Mouse (Mus musculus) hindbrain, postnatal 0 days (tissue): ENCODE data around the gene Pdk1. TPM values are rescaled to one million over a fixed set of nuclear protein-coding genes. Genes with fewer than 3 reads are reported as not detected.
"Not testable (repeated sequence)": the region's sequence is repeated elsewhere in the genome, so short reads cannot be mapped to it uniquely, and the experiment has no call there.

Source experiments
- ATAC-seq: fragments of 200-750 bp; cut with Nextera tagmentation; 2 replicates; pipeline ENCODE4 v1.8.0; 2017; ENCODE audit warnings: mild to moderate bottlenecking, moderate TSS enrichment, moderate library complexity
- DNase-seq: peaks from one replicate; pipeline ENCODE4 v3.0.0-alpha.2; 2015; ENCODE audit warnings: low spot score
- H3K27ac ChIP-seq: fragments of 300-500 bp; sonication (generic); 2 replicates; pipeline ENCODE4 v1.5.1; 2014; ENCODE audit warnings: mild to moderate bottlenecking
- H3K27me3 ChIP-seq: fragments of 300-500 bp; sonication (generic); 2 replicates; pipeline ENCODE4 v1.6.1; 2014; ENCODE audit warnings: low read length, mixed read lengths; ENCODE audit not compliant: insufficient read depth
- H3K36me3 ChIP-seq: fragments of 300-500 bp; sonication (generic); 2 replicates; pipeline ENCODE4 v1.6.1; 2014; ENCODE audit warnings: low read length, mixed read lengths; ENCODE audit not compliant: insufficient read depth
- H3K4me1 ChIP-seq: fragments of 300-500 bp; sonication (generic); 2 replicates; pipeline ENCODE4 v1.6.1; 2014; ENCODE audit warnings: antibody characterized with exemption, low read length, mixed read lengths; ENCODE audit not compliant: insufficient read depth
- H3K4me2 ChIP-seq: fragments of 300-500 bp; sonication (generic); 2 replicates; pipeline ENCODE4 v1.6.1; 2014; ENCODE audit warnings: low read depth, mild to moderate bottlenecking, low read length, moderate library complexity, mixed read lengths
- H3K4me3 ChIP-seq: fragments of 300-500 bp; sonication (generic); 2 replicates; pipeline ENCODE4 v1.5.1; 2014; ENCODE audit warnings: low read length
- H3K9ac ChIP-seq: fragments of 300-500 bp; sonication (generic); replicated peaks from 2 replicates; pipeline ENCODE4 v1.6.1; 2014; ENCODE audit warnings: mild to moderate bottlenecking, low read length, moderate library complexity, mixed read lengths
- H3K9me3 ChIP-seq: fragments of 300-500 bp; sonication (generic); 2 replicates; pipeline ENCODE4 v1.6.1; 2016; ENCODE audit warnings: low read length, mixed read lengths
- CTCF ChIP-seq: IDR thresholded peaks from 2 replicates; pipeline ENCODE4 v1.5.1; 2016; ENCODE audit warnings: antibody characterized with exemption, control low read depth, low read depth
- WGBS: fragments of 180-500 bp; shearing (Covaris S2); extraction: QIAGEN DNeasy Blood & Tissue Kit; methylation state at CpG from one replicate; pipeline ENCODE4 v1.1.7; 2014; 5-methylcytosine and 5-hydroxymethylcytosine counted together
- polyA plus RNA-seq: library from polyadenylated mRNA; unstranded; fragments of >200 nt; fragmentation: Nextera tagmentation; extraction: Ambion mirVana; gene quantifications from 2 replicates; pipeline ENCODE4 v1.2.1, GENCODE M21; 2015
- total RNA-seq: library from RNA; depleted of rRNA; stranded (reverse); fragments of >200 nt; gene quantifications from 2 replicates; pipeline ENCODE4 v1.2.3, GENCODE M21; 2014

Gene Pdk1
- total and polyA plus RNA-seq, 2 experiments from 2014 or later, result 19.7 to 53.4 TPM

DNA sequence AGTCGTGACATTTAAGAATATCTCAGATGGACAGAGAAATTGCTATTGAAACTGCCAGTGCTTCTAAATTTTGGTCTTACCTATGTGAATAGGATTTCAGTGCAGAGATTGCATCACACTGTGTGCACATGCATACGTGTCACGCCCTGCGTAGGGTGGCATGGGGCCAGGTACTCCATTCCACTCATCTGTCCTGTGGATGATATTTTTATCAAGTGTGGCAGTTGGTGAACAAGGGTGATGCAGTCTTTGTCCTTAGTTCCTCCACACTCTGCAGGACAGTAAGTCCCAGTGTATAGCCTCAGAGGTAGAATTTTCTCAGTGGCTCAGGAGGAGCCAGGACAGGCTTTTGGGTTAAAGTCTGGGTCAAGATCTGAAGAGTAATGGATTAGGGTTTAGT lies 36.8 kb upstream of the Pdk1 start:
- H3K4me1 ChIP-seq, result no peaks in the 10 kb centered on the region
- no peaks in the 10 kb centered on the region; the same call in 1 of the 2 replicates for H3K36me3 ChIP-seq
- no peak overlapping the region for H3K4me3 ChIP-seq
- no peak for TF ChIP-seq CTCF
- H3K9ac ChIP-seq, result no peak overlapping the region
- H3K27me3 ChIP-seq, result no peaks in the 10 kb centered on the region
- 93% methylated on average over 4 of the region's 4 CpGs for WGBS
- H3K27ac ChIP-seq, result no peak overlapping the region
- DNase-seq (no peak), ATAC-seq (no peak)
- no peak overlapping the region for H3K4me2 ChIP-seq
- no peaks in the 10 kb centered on the region for H3K9me3 ChIP-seq

GRCm38 (mm10) chr2:71837261-71837660 lies 35.8 kb upstream of the Pdk1 start:
- DNase-seq, result no peak
- Histone ChIP-seq H3K4me1 (no peaks in the 10 kb centered on the region), H3K4me3 (no peak overlapping the region), H3K27ac (no peak overlapping the region), H3K9me3 (no peaks in the 10 kb centered on the region), H3K4me2 (no peak overlapping the region), H3K9ac (no peak overlapping the region), H3K27me3 (no peaks in the 10 kb centered on the region), H3K36me3 (no peaks in the 10 kb centered on the region; the same call in 1 of the 2 replicates)
- WGBS, result 53% methylated on average over 4 of the region's 4 CpGs
- TF ChIP-seq CTCF, result no peak
- ATAC-seq, result no peak

DNA sequence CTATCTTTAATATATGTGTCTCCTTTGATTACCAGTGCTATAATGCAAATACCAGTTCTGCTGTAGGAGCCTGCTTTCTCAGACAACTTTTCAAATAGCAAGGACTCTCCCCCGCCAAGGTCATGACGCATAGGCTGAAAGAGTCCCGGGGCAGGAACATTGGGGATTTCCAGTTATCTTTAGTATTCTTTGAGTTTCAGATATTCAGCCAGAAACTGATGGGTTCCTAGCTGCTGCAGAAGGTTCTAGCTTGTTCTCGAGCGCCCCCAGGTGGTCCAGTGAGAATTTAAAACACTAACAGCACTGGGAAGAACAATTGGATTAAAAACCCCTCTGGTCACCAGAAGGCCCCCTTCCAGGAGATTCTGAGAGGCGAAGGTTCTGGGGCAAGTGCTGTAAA lies 35.2 kb upstream of the Pdk1 start:
- DNase-seq (peak; percentile 87), ATAC-seq (no peak; the same call in 1 of the 2 replicates)
- Histone ChIP-seq H3K4me1 (no peaks in the 10 kb centered on the region), H3K9me3 (no peaks in the 10 kb centered on the region), H3K4me2 (no peak overlapping the region), H3K36me3 (no peaks in the 10 kb centered on the region; the same call in 1 of the 2 replicates), H3K27ac (no peak overlapping the region), H3K4me3 (no peak overlapping the region), H3K27me3 (no peaks in the 10 kb centered on the region), H3K9ac (no peak overlapping the region)
- WGBS, result 42% methylated on average over 6 of the region's 6 CpGs
- TF ChIP-seq CTCF, result peak; percentile 70

DNA sequence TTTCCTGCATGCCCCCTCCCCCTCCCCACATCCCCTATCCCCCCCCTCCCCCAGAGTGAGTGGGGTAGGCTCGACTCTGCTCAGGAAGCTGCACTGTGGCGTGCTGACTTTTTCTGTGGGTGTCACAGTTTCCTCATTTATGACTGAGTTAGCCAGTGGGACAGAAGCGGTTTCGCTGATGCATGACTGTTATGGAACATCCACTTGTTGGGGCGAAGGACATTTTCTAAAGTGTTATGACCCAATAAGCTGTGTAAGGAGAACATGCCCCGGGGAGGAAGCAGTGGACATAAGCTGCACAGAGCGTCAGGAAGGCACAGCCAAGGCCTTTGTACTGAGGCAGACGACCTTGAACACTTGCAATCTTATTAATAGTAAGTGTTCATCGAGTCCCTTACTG lies 29.7 kb upstream of the Pdk1 start:
- H3K27me3 ChIP-seq, result no peaks in the 10 kb centered on the region
- H3K4me3 ChIP-seq, result no peak overlapping the region
- 86% methylated on average over 9 of the region's 9 CpGs for WGBS
- no peaks in the 10 kb centered on the region for H3K4me1 ChIP-seq
- peaks cover 6% of the 10 kb centered on the region; the same call in 1 of the 2 replicates for H3K36me3 ChIP-seq
- no peak overlapping the region for H3K27ac ChIP-seq
- H3K9ac ChIP-seq, result no peak overlapping the region
- TF ChIP-seq CTCF, result no peak
- H3K4me2 ChIP-seq, result no peak overlapping the region
- DNase-seq, result no peak
- ATAC-seq, result no peak
- H3K9me3 ChIP-seq, result no peaks in the 10 kb centered on the region

DNA sequence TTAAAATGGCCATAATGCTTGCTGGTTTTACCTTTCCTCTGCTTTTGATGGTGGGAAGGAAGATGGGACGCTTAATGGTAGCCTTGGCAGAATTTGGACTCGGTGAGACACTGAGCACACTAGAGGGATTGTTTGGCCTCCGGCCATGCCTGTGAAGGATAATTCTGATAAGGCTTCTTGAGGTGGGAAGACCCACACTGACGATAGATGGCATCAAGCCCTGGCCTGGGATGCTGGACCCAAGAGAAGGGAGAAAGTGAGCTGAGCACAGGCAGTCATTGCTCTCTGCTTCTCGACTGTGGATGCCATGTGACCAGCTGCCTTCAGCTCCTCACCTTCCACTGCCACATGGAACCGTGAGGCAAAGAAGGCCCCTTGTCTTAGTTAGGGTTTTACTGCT lies 28.1 kb upstream of the Pdk1 start:
- DNase-seq (no peak), ATAC-seq (no peak)
- WGBS, result 94% methylated on average over 6 of the region's 6 CpGs

DNA sequence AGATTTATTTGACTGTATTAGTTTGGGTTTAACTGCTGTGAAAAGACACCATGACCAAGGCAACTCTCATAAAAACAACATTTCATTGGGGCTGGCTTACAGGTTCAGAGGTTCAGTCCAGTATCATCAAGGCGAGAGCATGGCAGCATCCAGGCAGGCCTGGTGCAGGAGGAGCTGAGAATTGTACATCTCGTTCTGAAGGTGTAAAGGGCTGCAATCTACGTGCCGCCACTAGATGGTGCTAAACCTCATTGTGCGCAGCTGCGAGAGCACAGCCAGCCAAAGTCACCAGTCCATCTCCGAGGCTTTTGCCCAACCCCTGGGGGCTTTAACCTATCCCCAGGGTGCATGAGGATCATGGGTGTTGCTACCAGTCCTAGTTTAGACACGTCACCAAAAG lies 20.9 kb upstream of the Pdk1 start:
- not testable (repeated sequence) for H3K4me2 ChIP-seq

More for the DNA sequence above, 28.1 kb upstream of the Pdk1 start:
- Histone ChIP-seq H3K27me3 (no peaks in the 10 kb centered on the region), H3K9me3 (no peaks in the 10 kb centered on the region), H3K27ac (no peak overlapping the region), H3K9ac (no peak overlapping the region), H3K36me3 (peaks cover 6% of the 10 kb centered on the region; the same call in 1 of the 2 replicates), H3K4me1 (no peaks in the 10 kb centered on the region), H3K4me3 (no peak overlapping the region), H3K4me2 (no peak overlapping the region)
- TF ChIP-seq CTCF, result no peak

GRCm38 (mm10) chr2:71855076-71855475 lies 17.9 kb upstream of the Pdk1 start:
- H3K4me1 ChIP-seq, result no peaks in the 10 kb centered on the region
- no peak for ATAC-seq
- WGBS, result 64% methylated on average over 5 of the region's 5 CpGs
- no peaks in the 10 kb centered on the region for H3K36me3 ChIP-seq
- no peak overlapping the region for H3K27ac ChIP-seq
- TF ChIP-seq CTCF, result no peak
- no peaks in the 10 kb centered on the region for H3K27me3 ChIP-seq
- H3K9me3 ChIP-seq, result no peaks in the 10 kb centered on the region
- no peak for DNase-seq
- H3K4me2 ChIP-seq, result no peak overlapping the region
- no peak overlapping the region for H3K4me3 ChIP-seq
- H3K9ac ChIP-seq, result no peak overlapping the region

More for the DNA sequence above, 20.9 kb upstream of the Pdk1 start:
- ATAC-seq (0 out of 2 replicates have a peak, but pooled peaks have one; percentile 51), DNase-seq (peak; percentile 56)
- TF ChIP-seq CTCF, result peak; percentile 63
- not testable (repeated sequence) for H3K27me3 ChIP-seq, H3K4me1 ChIP-seq, H3K36me3 ChIP-seq, H3K4me3 ChIP-seq, H3K9me3 ChIP-seq, H3K9ac ChIP-seq, H3K27ac ChIP-seq
- 2% methylated on average over 4 of the region's 8 CpGs for WGBS
